Mouse (Mus musculus): ENCODE measurements around the gene Fcnb. TPM values are rescaled to one million over a fixed set of nuclear protein-coding genes. Genes with fewer than 3 reads are reported as not detected.

The Fcnb gene
- polyA plus RNA-seq (2015; fragmentation: Nextera tagmentation; extraction: Ambion mirVana): 56.1 and 57.0 TPM in 2 replicates

DNA sequence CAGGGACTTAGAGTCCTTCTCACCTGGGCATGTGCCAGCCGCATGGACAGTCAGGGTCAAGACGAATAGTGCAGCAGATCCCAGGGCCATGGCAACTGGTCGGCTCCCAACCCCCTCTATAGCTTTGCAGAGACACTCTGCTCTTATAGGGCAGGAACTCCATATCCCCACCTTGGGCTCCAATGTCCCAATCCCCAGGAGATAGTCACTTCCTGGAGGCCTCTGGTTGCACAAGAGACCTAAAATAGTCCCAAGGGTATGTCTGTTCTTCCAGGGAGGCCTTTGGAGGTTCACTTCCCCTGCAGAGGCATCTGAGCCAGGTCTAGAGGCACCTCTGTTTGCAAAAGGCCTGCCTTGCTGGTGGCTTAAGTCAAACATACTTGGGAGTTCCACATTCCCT, at the start of gene Fcnb:
TSS of gene Fcnb (minus strand) at position 118 of the 400 bp plus-strand sequence.
- no peak for ATAC-seq
- Histone ChIP-seq H3K36me3 (replicated peaks; ENCODE audit: insufficient read depth, low read length) (no peaks in the 10 kb centered on the region), H3K4me1 (ENCODE audit: insufficient read depth) (no peaks in the 10 kb centered on the region), H3K9me3 (ENCODE audit: low read length) (no peaks in the 10 kb centered on the region), H3K27ac (ENCODE audit: low read depth) (peak within 1 kb of the TSS; percentile 41), H3K9ac (replicated peaks) (0 out of 2 replicates have a peak within 1 kb of the TSS, but pooled peaks have one; percentile 1), H3K27me3 (ENCODE audit: insufficient read depth, low read length) (no peaks in the 10 kb centered on the region), H3K4me2 (ENCODE audit: low read depth, low read length) (peak within 1 kb of the TSS; percentile 27), H3K4me3 (ENCODE audit: low read depth, low read length) (no peak within 1 kb of the TSS)
- DNase-seq: no peak
- 75% methylated on average over 3 of the region's 3 CpGs for WGBS (ENCODE audit: insufficient replicate concordance)
- TF ChIP-seq CTCF (IDR thresholded peaks at IDR 0.05; ENCODE audit: low read depth) (no peak), EP300 (IDR thresholded peaks at IDR 0.05; ENCODE audit: low read depth) (no peak)

- Histone ChIP-seq H3K9ac (replicated peaks) (no peak overlapping the region), H3K4me2 (ENCODE audit: low read depth, low read length) (no peak overlapping the region), H3K27me3 (ENCODE audit: insufficient read depth, low read length) (no peaks in the 10 kb centered on the region), H3K9me3 (ENCODE audit: low read length) (no peaks in the 10 kb centered on the region), H3K4me1 (ENCODE audit: insufficient read depth) (no peaks in the 10 kb centered on the region), H3K4me3 (ENCODE audit: low read depth, low read length) (no peak overlapping the region), H3K36me3 (replicated peaks; ENCODE audit: insufficient read depth, low read length) (no peaks in the 10 kb centered on the region), H3K27ac (ENCODE audit: low read depth) (no peak overlapping the region)
- DNase-seq (no peak), ATAC-seq (no peak)
- TF ChIP-seq EP300 (IDR thresholded peaks at IDR 0.05; ENCODE audit: low read depth) (no peak), CTCF (IDR thresholded peaks at IDR 0.05; ENCODE audit: low read depth) (no peak)
- 80% methylated on average over 9 of the region's 9 CpGs for WGBS (ENCODE audit: insufficient replicate concordance)
These were observed 49.1 kb upstream of the Fcnb start for GRCm38 (mm10) chr2:28133833-28134232.

DNA sequence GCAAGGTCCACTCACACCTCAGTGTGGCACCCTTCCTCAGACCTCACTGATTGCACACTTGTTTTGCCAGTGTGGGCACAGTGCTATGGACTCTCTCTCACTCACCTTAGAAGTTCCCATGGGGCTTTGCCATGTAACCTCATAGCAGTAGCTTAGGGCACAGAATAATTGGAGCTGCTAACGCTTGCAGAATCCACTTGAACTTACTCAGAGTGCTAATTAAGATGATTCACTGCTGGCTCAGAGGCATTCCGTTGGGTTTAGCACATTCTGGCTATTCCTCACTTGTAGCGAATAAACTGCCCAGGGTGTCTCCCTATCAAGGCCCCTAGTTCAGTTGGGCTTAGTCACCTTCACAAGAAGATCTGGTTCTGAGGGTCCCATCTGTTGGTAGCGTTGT, 47.4 kb upstream of the Fcnb start:
- no peak for ATAC-seq
- H3K27me3 ChIP-seq (ENCODE audit: insufficient read depth, low read length): no peaks in the 10 kb centered on the region
- WGBS (ENCODE audit: insufficient replicate concordance): 73% methylated on average over 4 of the region's 4 CpGs

DNA sequence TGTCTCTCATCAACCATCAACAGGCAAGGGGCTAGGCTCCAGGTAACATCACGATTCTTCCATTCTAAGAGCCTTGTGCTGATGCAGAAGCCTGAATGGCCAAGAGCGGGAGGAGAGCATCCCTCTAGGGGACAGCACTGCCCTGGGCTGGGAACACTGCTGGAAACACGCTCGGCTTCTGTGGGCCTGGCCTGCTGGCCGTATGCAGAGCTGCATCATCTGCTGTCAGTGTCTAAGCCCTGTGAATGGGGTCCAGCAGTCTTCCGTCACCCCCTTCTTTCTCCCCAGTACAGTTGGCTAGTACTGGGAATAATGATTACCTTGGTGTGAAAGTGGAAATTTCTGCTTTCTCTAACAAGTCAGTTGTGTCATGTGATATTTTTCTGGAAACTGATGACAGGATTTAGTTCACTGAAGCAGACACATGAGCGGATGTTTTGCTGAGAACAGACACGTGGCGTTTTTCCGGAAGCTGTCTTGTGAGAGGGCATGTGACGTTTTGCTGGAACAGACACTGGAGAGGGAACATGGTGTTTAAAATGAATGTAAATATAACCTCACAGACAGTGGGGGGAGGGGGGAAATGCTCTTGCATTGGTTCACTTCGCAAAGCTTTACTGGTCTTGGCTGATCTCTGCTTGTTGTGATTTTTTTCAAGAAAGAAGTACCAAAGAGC, 42.2 kb upstream of the Fcnb start:
- no peak overlapping the region for H3K4me3 ChIP-seq (ENCODE audit: low read depth, low read length)
- no peak overlapping the region for H3K27ac ChIP-seq (ENCODE audit: low read depth)
- no peak for ATAC-seq
- TF ChIP-seq EP300 (IDR thresholded peaks at IDR 0.05; ENCODE audit: low read depth): no peak
- TF ChIP-seq CTCF (IDR thresholded peaks at IDR 0.05; ENCODE audit: low read depth): no peak
- 72% methylated on average over 12 of the region's 12 CpGs for WGBS (ENCODE audit: insufficient replicate concordance)
- no peaks in the 10 kb centered on the region for H3K36me3 ChIP-seq (replicated peaks; ENCODE audit: insufficient read depth, low read length)
- H3K4me1 ChIP-seq (ENCODE audit: insufficient read depth): no peaks in the 10 kb centered on the region
- no peak overlapping the region for H3K9ac ChIP-seq (replicated peaks)
- no peaks in the 10 kb centered on the region for H3K27me3 ChIP-seq (ENCODE audit: insufficient read depth, low read length)
- no peaks in the 10 kb centered on the region for H3K9me3 ChIP-seq (ENCODE audit: low read length)
- no peak overlapping the region for H3K4me2 ChIP-seq (ENCODE audit: low read depth, low read length)
- DNase-seq: no peak

More for the DNA sequence above, 47.4 kb upstream of the Fcnb start:
- no peaks in the 10 kb centered on the region for H3K9me3 ChIP-seq (ENCODE audit: low read length)
- H3K4me2 ChIP-seq (ENCODE audit: low read depth, low read length): no peak overlapping the region
- H3K4me1 ChIP-seq (ENCODE audit: insufficient read depth): no peaks in the 10 kb centered on the region
- no peaks in the 10 kb centered on the region for H3K36me3 ChIP-seq (replicated peaks; ENCODE audit: insufficient read depth, low read length)
- TF ChIP-seq EP300 (IDR thresholded peaks at IDR 0.05; ENCODE audit: low read depth) (no peak), CTCF (IDR thresholded peaks at IDR 0.05; ENCODE audit: low read depth) (no peak)
- H3K9ac ChIP-seq (replicated peaks): no peak overlapping the region
- DNase-seq: no peak
- no peak overlapping the region for H3K27ac ChIP-seq (ENCODE audit: low read depth)
- no peak overlapping the region for H3K4me3 ChIP-seq (ENCODE audit: low read depth, low read length)

GRCm38 (mm10) chr2:28123910-28124309, 39.2 kb upstream of the Fcnb start:
- no peak for ATAC-seq
- TF ChIP-seq EP300 (IDR thresholded peaks at IDR 0.05; ENCODE audit: low read depth) (no peak), CTCF (IDR thresholded peaks at IDR 0.05; ENCODE audit: low read depth) (no peak)
- H3K4me3 ChIP-seq (ENCODE audit: low read depth, low read length): no peak overlapping the region
- H3K9me3 ChIP-seq (ENCODE audit: low read length): no peaks in the 10 kb centered on the region
- H3K36me3 ChIP-seq (replicated peaks; ENCODE audit: insufficient read depth, low read length): no peaks in the 10 kb centered on the region
- H3K4me1 ChIP-seq (ENCODE audit: insufficient read depth): no peaks in the 10 kb centered on the region
- DNase-seq: no peak
- 74% methylated on average over 2 of the region's 2 CpGs for WGBS (ENCODE audit: insufficient replicate concordance)
- no peak overlapping the region for H3K4me2 ChIP-seq (ENCODE audit: low read depth, low read length)
- no peak overlapping the region for H3K9ac ChIP-seq (replicated peaks)
- H3K27me3 ChIP-seq (ENCODE audit: insufficient read depth, low read length): no peaks in the 10 kb centered on the region
- no peak overlapping the region for H3K27ac ChIP-seq (ENCODE audit: low read depth)

DNA sequence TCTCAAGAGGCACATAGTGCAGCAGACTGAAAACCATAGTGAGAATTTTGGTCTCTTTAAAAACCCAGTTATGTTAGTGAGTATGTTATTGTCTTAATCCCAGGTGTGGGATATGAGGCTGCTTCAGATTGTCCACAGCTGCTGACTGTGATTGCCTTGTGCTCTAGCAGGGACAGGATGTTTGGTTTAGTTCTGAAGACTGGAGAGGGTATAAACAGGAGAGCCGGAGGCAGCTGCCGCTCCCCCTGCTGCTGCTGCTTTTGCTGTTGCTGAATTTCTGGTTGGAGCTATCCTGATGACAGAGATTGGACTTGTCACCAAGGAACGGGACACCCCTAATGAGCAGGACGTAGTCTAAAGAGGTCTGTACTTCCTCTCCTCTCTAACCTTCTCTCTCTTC, 36.6 kb upstream of the Fcnb start:
- 60% methylated on average over 4 of the region's 4 CpGs for WGBS (ENCODE audit: insufficient replicate concordance)
- no peak overlapping the region for H3K9ac ChIP-seq (replicated peaks)
- no peaks in the 10 kb centered on the region for H3K9me3 ChIP-seq (ENCODE audit: low read length)
- no peak overlapping the region for H3K27ac ChIP-seq (ENCODE audit: low read depth)
- no peak overlapping the region for H3K4me3 ChIP-seq (ENCODE audit: low read depth, low read length)
- H3K27me3 ChIP-seq (ENCODE audit: insufficient read depth, low read length): peaks cover 3% of the 10 kb centered on the region; the same call in 1 of the 2 replicates
- H3K4me2 ChIP-seq (ENCODE audit: low read depth, low read length): no peak overlapping the region
- no peak for TF ChIP-seq CTCF (IDR thresholded peaks at IDR 0.05; ENCODE audit: low read depth)
- no peak for TF ChIP-seq EP300 (IDR thresholded peaks at IDR 0.05; ENCODE audit: low read depth)
- H3K4me1 ChIP-seq (ENCODE audit: insufficient read depth): no peaks in the 10 kb centered on the region
- DNase-seq (no peak), ATAC-seq (no peak)
- no peaks in the 10 kb centered on the region for H3K36me3 ChIP-seq (replicated peaks; ENCODE audit: insufficient read depth, low read length)
